Mouse (Mus musculus) spleen, postnatal 4 days (tissue): ENCODE measurements around the gene Tgfbr3.

Source experiments
- DNase-seq, 2 experiments: peaks; one replicate each; pipeline ENCODE4 v3.0.0; 2022; ENCODE audit warnings: low spot score in 2 of 2

Gene Tgfbr3

DNA sequence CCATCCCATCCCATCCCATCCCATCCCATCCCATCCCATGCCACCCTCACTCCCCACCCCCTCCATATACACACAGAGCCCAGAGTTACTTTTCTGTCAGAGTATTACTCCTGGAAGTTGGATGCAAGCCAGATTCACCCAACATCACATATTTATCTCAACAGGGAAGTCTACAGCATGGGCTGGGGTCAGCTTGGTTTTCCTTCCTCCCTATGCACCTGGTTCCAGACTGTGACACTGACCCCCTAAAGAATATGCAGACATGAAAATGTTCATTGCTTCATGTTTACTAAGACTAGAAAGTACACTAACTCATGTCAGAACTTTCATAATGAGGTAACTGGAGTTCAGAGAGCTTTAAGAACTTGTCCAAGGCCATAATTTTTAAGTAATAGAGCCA is 142.0 kb downstream of the Tgfbr3 start:
- DNase-seq = no peak

- no peak for DNase-seq
Observed at GRCm38 (mm10) chr5:107146111-107146616, 143.3 kb downstream of the Tgfbr3 start.

GRCm38 (mm10) chr5:107145125-107145524 is 144.3 kb downstream of the Tgfbr3 start:
- DNase-seq = no peak

DNA sequence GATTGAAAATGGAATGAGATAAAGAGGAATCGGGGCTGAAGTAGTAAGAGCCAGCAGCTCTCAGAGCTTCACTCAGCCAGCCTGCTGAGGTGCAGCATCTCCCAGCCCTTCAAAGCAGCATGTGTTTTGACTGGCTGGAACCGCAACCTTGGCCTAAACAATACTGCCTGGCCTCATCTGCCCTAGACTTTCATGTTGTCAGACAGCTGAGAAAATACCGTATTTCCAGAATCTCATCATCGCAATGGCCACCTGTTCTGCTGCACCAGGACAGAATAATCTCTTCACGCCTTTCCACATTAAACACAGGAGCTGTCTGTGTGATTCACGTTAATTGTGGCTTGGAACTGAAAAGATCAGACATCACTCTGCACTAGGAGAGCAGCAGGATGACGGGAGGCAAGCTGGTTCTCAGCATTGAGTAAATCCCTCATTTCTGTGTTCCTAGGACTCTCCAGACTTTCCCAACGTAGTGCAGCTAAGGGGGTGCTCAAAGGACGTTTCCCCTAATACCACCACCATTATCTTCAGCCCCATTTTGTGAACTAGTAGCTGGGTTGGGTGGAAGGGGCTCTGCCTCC is 145.1 kb downstream of the Tgfbr3 start:
- DNase-seq = no peak

DNA sequence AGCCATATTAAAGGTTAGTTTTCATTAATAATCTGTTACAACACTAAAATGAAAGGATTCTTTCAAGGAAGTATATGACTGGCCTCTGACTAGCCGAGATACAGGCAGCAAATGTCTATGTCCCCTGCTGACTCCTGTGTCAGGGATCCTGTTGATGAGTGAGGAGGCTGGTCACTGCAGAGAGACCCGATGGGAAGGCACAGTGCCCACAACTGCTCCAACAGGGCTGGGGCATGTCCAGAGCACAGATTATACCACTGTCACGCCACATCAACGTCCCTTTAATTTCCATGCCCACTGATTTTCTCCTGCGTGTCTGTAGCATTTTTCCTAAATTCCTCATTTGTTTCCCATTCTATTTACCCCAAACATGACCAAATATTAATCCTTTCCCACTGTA is 146.0 kb downstream of the Tgfbr3 start:
- no peak for DNase-seq

- no peak for DNase-seq
Observed at GRCm38 (mm10) chr5:107142791-107143190, 146.6 kb downstream of the Tgfbr3 start.

DNA sequence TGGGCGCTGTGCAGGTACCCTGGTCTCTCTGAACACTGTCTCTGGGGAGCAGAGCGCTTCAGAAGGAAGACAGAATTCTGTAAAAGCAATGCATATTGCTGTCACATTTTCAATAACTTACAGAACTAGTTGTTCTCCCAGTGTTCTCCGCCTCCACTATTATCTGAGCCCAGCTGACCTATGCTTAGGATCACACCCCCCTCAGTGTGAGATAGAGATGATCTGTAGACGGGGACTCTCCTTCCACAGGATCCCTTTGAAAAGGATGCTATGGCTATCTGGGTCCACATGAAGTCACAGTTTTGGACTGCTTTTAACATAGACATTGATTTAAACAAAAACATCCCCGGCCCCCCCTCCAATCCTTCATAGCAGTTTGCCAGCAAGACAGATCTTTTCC is 148.1 kb downstream of the Tgfbr3 start:
- DNase-seq = no peak

GRCm38 (mm10) chr5:107139800-107140651 is 149.4 kb downstream of the Tgfbr3 start:
- no peak for DNase-seq

GRCm38 (mm10) chr5:107133336-107133735 is 156.1 kb downstream of the Tgfbr3 start:
- DNase-seq = no peak

GRCm38 (mm10) chr5:107132231-107132630 is 157.2 kb downstream of the Tgfbr3 start:
- DNase-seq = no peak

- no peak for DNase-seq
Observed at GRCm38 (mm10) chr5:107129304-107129703, 160.1 kb downstream of the Tgfbr3 start.

DNA sequence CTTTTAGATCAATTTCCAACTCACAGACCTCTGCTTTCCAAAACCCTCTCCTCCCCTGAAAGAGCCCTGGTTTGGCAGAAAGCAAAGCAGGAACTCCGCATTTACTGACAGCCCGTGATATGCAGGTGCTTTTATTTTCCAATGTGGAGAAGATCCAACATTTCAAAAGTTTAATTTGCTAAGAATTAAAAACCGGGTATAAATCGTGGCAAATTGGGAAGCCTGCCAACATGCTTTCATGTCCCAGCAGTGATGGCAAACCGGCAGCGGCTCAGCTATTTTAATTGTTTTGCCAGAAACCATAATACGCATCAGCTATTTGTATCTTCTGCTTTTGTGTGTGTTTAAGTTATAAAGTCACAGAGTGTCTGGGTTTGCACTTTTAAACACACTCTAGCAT is 162.9 kb downstream of the Tgfbr3 start:
- DNase-seq = no peak

DNA sequence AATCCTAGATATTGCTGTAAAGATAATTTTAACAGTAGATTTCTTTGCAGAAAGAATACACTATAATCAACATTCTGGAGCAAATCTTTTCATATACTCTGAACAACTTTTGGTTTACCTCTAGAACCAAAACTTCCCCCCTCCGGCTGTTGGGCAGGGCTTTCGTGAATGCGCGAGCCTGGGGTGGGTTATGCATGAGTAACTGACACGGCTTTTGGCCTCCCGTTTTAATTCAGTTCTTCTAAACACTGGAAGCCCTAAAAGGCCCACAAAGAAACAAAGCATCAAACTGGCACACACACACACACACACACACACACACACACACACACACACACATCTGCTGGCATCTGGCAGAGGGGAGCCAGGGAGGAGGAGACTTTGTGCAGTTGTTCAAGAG is 164.3 kb downstream of the Tgfbr3 start:
- DNase-seq = no peak

DNA sequence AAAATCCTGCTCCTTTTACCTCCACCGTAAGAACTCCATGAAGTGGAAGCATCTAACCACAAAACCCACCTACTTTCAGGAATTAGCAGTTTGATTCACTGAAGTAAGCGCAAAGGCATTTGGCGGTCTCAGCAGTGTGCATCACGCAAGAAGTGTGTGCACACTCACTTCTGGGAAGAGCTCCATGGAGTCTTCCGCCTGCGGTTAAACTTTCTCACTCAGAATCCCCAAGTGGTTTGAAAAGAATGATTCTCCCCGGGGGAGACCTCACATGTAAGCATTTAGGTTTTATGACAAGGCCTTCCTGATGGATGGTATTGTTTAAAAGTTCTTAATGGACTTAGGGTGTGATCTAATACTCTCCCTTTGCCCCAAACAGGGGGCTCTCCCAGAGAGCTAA is 164.9 kb downstream of the Tgfbr3 start:
- DNase-seq = no peak

- no peak for DNase-seq
Observed at GRCm38 (mm10) chr5:107122622-107123021, 166.8 kb downstream of the Tgfbr3 start.

GRCm38 (mm10) chr5:107121086-107121485 is 168.3 kb downstream of the Tgfbr3 start:
- no peak for DNase-seq

- peak in 1 of 2 experiments; percentile 44 for DNase-seq
Observed at GRCm38 (mm10) chr5:107120624-107121023, 168.8 kb downstream of the Tgfbr3 start.

DNA sequence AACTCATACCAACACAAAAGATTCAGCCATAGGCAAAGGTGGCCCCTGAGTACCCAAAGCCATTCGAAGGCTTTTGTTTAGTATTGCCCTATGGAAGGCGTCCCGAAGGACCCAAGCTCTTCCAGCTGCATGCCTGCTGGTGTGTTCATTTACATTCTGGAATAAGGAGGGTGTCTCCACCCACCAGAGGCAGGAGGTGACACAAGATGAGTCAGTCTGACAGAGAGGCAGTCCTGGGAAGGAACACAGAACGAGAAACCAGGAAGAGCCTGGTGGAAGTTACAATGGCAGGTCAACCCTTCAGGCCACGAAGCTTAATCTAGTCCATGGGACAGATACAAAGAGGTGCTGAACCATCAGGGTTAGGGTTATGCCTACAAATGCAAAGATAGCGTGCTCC is 169.5 kb downstream of the Tgfbr3 start:
- no peak for DNase-seq

- no peak for DNase-seq
Observed at GRCm38 (mm10) chr5:107116821-107117220, 172.6 kb downstream of the Tgfbr3 start.

DNA sequence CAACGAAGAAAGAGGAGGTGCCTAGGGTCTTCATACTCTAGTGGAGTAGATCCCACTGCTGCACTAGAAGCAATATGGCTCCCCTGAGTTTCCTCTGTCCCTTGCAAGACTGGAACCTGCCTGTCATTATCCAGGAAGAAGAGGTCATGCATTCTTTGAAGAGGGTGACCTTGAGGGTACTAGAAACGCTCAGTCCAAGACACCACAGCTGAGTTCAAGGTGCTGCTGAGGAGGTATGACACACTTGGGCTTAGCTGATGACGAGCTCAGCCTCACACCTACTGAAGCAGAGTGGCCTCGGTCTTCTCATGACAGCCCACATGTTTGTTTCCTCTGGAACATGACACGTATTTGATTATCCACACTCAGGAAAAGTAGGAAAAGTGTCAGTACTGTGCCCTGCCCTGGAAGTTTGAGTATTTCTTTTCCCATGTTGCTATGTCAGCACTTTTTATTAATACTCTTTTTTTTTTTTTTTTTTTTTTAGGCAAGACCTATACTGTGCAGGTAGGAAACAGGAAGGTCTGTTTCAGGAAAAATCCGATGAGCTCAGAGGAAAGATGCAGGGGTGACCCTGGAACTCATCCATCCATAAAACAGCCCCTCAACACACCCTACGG is 176.7 kb downstream of the Tgfbr3 start:
- no peak for DNase-seq

DNA sequence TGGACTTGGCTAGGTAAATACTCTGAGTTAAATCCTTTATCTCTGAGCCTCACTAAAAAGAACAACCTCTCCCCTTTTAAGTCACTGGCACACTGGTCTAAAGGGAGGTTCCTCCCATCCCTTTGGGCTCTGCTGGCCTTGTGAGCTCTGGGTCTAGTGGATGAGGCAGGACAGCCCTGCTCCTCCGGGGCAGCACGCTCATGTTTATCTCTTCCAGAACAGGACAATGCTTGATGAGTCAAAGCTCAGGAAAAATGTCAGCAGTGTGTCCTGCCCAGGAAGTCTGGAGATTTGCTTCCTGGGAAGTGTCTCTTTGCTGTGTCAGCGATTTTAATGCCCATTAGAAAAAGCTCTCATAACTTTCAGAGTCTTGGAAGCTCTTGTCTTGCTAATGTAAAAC is 177.6 kb downstream of the Tgfbr3 start:
- DNase-seq = no peak

- no peak for DNase-seq
Observed at GRCm38 (mm10) chr5:107110880-107111520, 178.4 kb downstream of the Tgfbr3 start.
